Mouse (Mus musculus) liver, embryonic 14.5 days (tissue): ENCODE results near the gene Rmi1. TPM values are rescaled to one million over a fixed set of nuclear protein-coding genes. Genes with fewer than 3 reads are reported as not detected.

Source experiments
- ATAC-seq: fragments of 200-750 bp; cut with Nextera tagmentation; 2 replicates; pipeline ENCODE4 v1.8.0; 2017; ENCODE audit warnings: moderate number of reproducible peaks, mild to moderate bottlenecking, moderate library complexity; ENCODE audit not compliant: insufficient read depth
- DNase-seq, 3 experiments: peaks; one replicate each; pipeline ENCODE4 v3.0.0-alpha.2; 2012 to 2013; ENCODE audit warnings: low read depth in 3 of 3, low spot score in 3 of 3
- H3K27ac ChIP-seq: fragments of 300-500 bp; sonication (generic); 2 replicates; pipeline ENCODE4 v1.5.1; 2014; ENCODE audit warnings: moderate library complexity, mild to moderate bottlenecking, control low read depth, inconsistent platforms
- H3K27me3 ChIP-seq: fragments of 300-500 bp; sonication (generic); 2 replicates; pipeline ENCODE4 v1.6.1; 2014; ENCODE audit warnings: mild to moderate bottlenecking, low read length, moderate library complexity; ENCODE audit not compliant: control insufficient read depth, insufficient read depth
- H3K36me3 ChIP-seq: fragments of 300-500 bp; sonication (generic); replicated peaks from 2 replicates; pipeline ENCODE4 v1.6.1; 2014; ENCODE audit warnings: low read depth; ENCODE audit not compliant: control insufficient read depth, insufficient read depth
- H3K4me1 ChIP-seq, 2 experiments: fragments of 200-500 bp in 1 of 2; fragments of 300-500 bp in 1 of 2; sonication (generic) in 1 of 2; replicated peaks; 2 replicates each; pipeline ENCODE4 v1.6.1; 2012 to 2014; ENCODE audit warnings: antibody characterized with exemption in 1 of 2, inconsistent platforms in 1 of 2, low read length in 1 of 2; ENCODE audit not compliant: control insufficient read depth in 2 of 2, insufficient read depth in 2 of 2
- H3K4me2 ChIP-seq: fragments of 300-500 bp; sonication (generic); 2 replicates; pipeline ENCODE4 v1.6.1; 2014; ENCODE audit warnings: low read depth, mild to moderate bottlenecking, control low read depth, moderate library complexity
- H3K4me3 ChIP-seq, 2 experiments: fragments of 200-500 bp in 1 of 2; fragments of 300-500 bp in 1 of 2; sonication (generic) in 1 of 2; 2 replicates each; pipeline ENCODE4 v1.5.1; 2012 to 2014; ENCODE audit warnings: low read depth in 2 of 2, low read length in 2 of 2, mild to moderate bottlenecking in 2 of 2, control low read depth in 1 of 2, inconsistent platforms in 1 of 2, moderate library complexity in 1 of 2; ENCODE audit not compliant: insufficient read depth in 1 of 2
- H3K9ac ChIP-seq: fragments of 300-500 bp; sonication (generic); replicated peaks from 2 replicates; pipeline ENCODE4 v1.6.1; 2014; ENCODE audit warnings: mild to moderate bottlenecking, control low read depth, moderate library complexity
- H3K9me3 ChIP-seq: fragments of 300-500 bp; sonication (generic); 2 replicates; pipeline ENCODE4 v1.6.1; 2016; ENCODE audit warnings: low read length, mixed read lengths; ENCODE audit not compliant: control insufficient read depth
- CTCF ChIP-seq: IDR thresholded peaks from 2 replicates; pipeline ENCODE4 v1.5.1; 2016; ENCODE audit warnings: antibody characterized with exemption, low read depth, control low read depth
- EP300 ChIP-seq: IDR thresholded peaks from 2 replicates; pipeline ENCODE4 v1.6.1; 2016; ENCODE audit warnings: antibody characterized with exemption, low read depth
- WGBS: fragments of 180-500 bp; shearing (Covaris S2); extraction: QIAGEN DNeasy Blood & Tissue Kit; methylation state at CpG from one replicate; pipeline ENCODE4 v1.1.7; 2014; ENCODE audit not compliant: insufficient replicate concordance; 5-methylcytosine and 5-hydroxymethylcytosine counted together
- polyA plus RNA-seq, 2 experiments: library from polyadenylated mRNA; depleted of rRNA in 1 of 2; stranded (reverse) in 1 of 2; unstranded in 1 of 2; fragments of >200 nt; fragmentation: Nextera tagmentation in 1 of 2; extraction: Ambion mirVana in 1 of 2; gene quantifications; 2 replicates each; pipeline versions ENCODE4 v1.2.1 to v1.2.3; 2012 to 2014

The Rmi1 gene
- polyA plus RNA-seq (2012; rRNA removed) (5.0 and 8.0 TPM in 2 replicates), polyA plus RNA-seq (2014; fragmentation: Nextera tagmentation; extraction: Ambion mirVana) (11.0 and 12.0 TPM in 2 replicates)

GRCm38 (mm10) chr13:58402003-58402743 lies at the start of gene Rmi1:
TSS of gene Rmi1 (plus strand) at chr13:58402248.
- H3K4me1 ChIP-seq: peaks cover 6 to 11% of the 10 kb centered on the region in 2 experiments; a peak in 3 of 4 replicates
- peak within 1 kb of the TSS; percentile 77 for H3K4me2 ChIP-seq
- H3K4me3 ChIP-seq: peak within 1 kb of the TSS; percentile 88 to 98
- peaks cover 22% of the 10 kb centered on the region for H3K36me3 ChIP-seq
- under 1% methylated on average over 85 of the region's 91 CpGs for WGBS
- no peaks in the 10 kb centered on the region for H3K27me3 ChIP-seq
- ATAC-seq (peak; percentile 92), DNase-seq (peak; percentile 95 to 96 (median 96))
- peak within 1 kb of the TSS; percentile 100 for H3K9ac ChIP-seq
- TF ChIP-seq EP300 (peak; percentile 41; the same call in 1 of the 2 replicates), CTCF (peak; percentile 49)
- no peaks in the 10 kb centered on the region for H3K9me3 ChIP-seq
- peak within 1 kb of the TSS; percentile 91 for H3K27ac ChIP-seq

GRCm38 (mm10) chr13:58352996-58353395 lies 49.1 kb upstream of the Rmi1 start:
- ATAC-seq (no peak), DNase-seq (no peak)
- Histone ChIP-seq H3K27ac (no peak overlapping the region), H3K9me3 (no peaks in the 10 kb centered on the region), H3K4me3 (no peak overlapping the region), H3K27me3 (peaks cover 4% of the 10 kb centered on the region; the same call in 1 of the 2 replicates), H3K36me3 (no peaks in the 10 kb centered on the region), H3K9ac (no peak overlapping the region), H3K4me2 (no peak overlapping the region), H3K4me1 (no peaks in the 10 kb centered on the region)
- TF ChIP-seq CTCF (no peak), EP300 (no peak)

- under 1% methylated on average over 77 of the region's 85 CpGs for WGBS
- Histone ChIP-seq H3K9ac (peak within 1 kb of the TSS; percentile 38), H3K4me2 (peak within 1 kb of the TSS; percentile 88), H3K9me3 (no peaks in the 10 kb centered on the region), H3K4me3 (peak within 1 kb of the TSS; percentile 56 to 61), H3K27ac (no peak within 1 kb of the TSS), H3K4me1 (peaks cover 3 to 6% of the 10 kb centered on the region in 2 experiments; a peak in 3 of 4 replicates), H3K27me3 (peaks cover 4% of the 10 kb centered on the region), H3K36me3 (no peaks in the 10 kb centered on the region)
- peak; percentile 80 to 87 (median 82) for DNase-seq
- peak; percentile 98 for ATAC-seq
- TF ChIP-seq EP300 (no peak), CTCF (no peak)
Observed at GRCm38 (mm10) chr13:58358629-58359303, 43.3 kb upstream of the Rmi1 start, which contains the start of gene Kif27. TSS of gene Kif27 (minus strand) at chr13:58359122.

- H3K27ac ChIP-seq: no peak overlapping the region
- peak overlapping the region; percentile 38; the same call in 1 of the 2 replicates for H3K9ac ChIP-seq
- no peaks in the 10 kb centered on the region for H3K36me3 ChIP-seq
Observed at GRCm38 (mm10) chr13:58359304-58359653, 42.8 kb upstream of the Rmi1 start.

More at GRCm38 (mm10) chr13:58359304-58359653, 42.8 kb upstream of the Rmi1 start:
- Histone ChIP-seq H3K27me3 (peaks cover 4% of the 10 kb centered on the region), H3K4me2 (peak overlapping the region; percentile 88), H3K4me3 (peak overlapping the region; percentile 40 to 56), H3K9me3 (no peaks in the 10 kb centered on the region), H3K4me1 (peaks cover 3 to 6% of the 10 kb centered on the region in 2 experiments; a peak in 3 of 4 replicates)
- ATAC-seq (peak; percentile 64), DNase-seq (no peak)
- 6% methylated on average over 7 of the region's 7 CpGs for WGBS
- no peak for TF ChIP-seq EP300
- TF ChIP-seq CTCF: no peak
